Mouse (Mus musculus) kidney, postnatal 36 days (tissue): Measurements from ENCODE around the gene Casd1.

ENCODE experiments used
- DNase-seq, 2 experiments: peaks; one replicate each; pipeline ENCODE4 v3.0.0; 2021 to 2022; ENCODE audit warnings: mixed read lengths in 2 of 2

Gene Casd1

DNA sequence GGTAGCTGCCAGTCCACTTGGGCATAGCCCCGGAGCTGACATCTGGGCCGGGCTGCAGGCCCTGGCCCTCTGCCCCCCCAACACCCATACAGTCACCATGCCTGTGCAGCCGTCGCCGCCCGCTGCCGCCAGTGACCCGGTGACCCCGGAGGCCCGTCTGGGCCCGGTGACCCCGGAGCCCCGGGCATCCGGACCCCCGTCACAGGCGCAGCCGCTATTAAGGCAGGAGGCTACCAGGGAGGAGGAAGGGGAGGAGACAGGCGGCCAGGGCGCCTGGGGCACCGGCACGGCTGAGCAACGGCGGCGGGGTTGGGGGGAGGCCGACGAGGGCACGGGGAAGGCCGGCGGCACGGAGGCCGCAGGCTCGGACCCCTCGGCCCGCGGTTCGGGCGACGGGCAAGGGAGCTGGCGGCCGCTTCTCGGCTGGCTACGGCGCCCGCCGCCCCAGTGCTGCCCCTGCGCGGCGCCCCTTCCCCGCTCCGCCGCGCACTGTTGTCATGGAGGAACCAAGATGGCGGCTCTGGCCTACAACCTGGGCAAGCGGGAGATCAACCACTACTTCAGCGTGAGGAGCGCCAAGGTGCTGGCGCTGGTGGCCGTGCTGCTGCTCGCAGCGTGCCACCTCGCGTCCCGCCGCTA, at the start of gene Casd1:
Gene Casd1 (plus strand): TSS at position 182 of the 639 bp plus-strand sequence.
- DNase-seq = peak; percentile 53 to 76

DNA sequence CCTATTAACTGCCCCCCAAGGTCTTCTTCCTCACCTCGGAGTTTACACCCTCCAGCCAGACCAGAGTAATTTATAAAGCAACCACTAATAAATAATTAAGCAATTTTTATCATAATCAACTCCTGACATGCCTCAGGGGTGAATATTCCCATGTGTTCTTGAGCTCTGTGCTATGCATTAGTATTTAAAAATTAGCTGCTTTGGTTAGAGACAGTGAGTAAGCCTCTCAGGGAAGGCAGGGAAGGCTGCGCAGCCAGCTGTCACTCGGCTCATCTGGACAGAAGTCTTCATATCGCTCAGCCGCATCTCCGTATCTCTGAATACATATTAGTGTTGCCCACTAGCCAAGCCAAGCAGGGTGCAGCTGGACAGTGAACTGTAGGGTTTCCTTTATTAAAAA, 45.3 kb upstream of the Casd1 start:
- DNase-seq = no peak

DNA sequence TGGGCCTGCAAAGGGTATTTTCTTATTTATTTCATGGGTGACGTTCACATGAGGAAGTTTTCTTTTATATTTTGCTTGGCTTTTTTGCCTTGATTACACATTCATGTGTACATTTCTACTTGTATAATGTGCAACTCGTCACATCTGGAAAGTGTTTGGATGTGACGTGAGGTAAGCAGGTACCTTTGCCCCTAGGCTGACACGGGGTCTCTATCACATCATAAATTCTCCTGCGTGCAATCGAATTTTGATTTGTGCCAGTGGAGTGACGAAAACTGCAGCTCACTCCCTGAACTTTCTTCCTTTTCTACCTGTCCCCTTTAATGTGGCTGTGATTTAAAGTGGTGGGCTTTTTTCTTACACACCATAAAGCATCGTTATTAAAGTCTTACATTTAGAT, 43.6 kb upstream of the Casd1 start:
- DNase-seq = no peak

DNA sequence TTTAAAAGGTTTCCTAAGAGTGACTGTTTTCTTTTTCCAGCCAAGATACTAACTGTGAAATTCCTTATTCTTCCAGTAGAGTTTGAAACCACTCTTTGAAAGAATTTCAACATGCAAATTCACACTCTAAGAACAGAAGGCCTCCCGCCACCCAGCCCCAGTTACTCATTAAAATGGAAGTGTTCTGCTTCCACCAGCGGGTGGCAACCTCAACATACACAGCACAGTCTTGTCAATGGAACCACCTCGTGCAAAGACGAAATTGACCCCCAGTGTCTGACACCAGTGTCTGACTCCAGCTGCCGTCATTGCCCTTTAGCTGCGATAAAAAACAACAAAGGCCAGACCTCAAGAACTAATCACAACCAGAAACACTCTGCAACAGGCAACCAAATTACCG, 43.0 kb upstream of the Casd1 start:
- DNase-seq = peak; percentile 37 to 61

DNA sequence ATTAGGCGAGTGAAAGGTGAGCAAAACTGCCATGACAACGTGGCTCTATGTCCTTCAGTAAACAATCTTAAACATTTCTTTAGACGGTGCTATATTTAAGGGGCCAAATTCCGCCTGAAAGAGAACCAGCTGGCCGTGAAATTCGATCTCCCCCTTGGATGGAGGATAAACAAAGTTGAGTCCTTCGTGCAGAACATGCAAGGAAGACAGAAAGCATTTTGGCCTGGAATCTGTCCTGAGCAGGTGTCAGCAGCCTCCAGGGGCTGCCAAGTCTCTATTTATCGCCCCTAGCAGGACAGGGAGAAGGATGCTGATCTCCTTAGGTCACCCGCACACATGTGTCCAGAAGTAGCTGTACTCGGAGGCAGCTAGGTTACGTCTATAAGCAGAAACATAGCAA, 39.5 kb upstream of the Casd1 start:
- no peak for DNase-seq

DNA sequence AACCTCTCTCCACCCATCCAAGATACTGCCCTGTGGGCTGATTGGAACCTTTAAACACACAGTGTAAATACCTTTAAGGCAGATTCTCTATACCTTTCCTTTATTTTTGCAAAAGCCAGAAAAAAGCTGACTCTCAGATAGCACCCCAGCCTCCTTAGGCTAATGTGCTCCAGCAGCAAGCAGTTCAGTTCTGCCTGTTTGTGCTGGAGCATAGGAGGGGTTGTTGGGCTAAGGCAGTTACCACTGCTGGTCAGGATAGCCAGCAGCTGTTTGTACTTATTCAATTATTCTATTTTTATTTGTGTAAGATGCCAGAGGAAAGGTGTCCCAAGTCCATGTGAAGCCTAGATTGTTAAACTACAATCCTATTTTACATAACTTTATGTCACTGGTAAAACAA, 39.0 kb upstream of the Casd1 start:
- DNase-seq = no peak

DNA sequence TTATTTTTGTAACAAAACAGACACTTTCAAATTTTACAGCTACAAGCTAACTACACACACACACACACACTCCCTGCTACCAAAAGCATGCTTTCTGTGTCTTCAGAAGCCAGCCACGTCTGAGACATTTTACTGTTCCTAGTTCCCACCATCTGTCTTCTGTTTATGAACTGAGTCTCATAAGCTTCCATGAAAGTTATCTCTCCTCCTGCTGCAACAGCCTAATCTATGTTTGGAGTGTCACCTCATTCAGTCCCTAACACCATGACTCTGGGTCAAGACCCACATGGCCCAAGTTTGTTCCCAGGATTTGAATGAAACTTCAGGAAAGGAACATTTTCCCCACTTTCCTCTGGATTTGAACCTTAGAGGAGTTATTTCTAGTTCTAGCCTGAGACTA, 38.2 kb upstream of the Casd1 start:
- DNase-seq = no peak

DNA sequence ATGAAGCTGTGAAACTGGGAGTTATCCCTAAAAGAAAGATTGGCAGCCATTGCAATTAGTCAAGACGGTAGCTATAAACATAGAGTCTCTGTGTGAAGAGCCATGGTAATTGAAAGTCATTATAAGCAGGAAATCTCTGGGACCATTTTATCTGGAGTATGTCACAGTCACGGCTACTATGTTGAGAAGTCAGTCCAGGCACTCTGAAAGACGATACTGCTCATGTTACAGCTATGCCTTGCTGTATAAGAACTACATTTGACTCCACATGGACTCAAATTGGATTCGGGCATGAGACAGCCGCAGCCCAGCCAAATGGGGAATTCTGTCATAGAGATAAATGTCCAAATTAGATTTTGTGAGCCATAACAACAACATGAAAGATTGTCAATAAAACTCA, 37.2 kb upstream of the Casd1 start:
- no peak for DNase-seq

DNA sequence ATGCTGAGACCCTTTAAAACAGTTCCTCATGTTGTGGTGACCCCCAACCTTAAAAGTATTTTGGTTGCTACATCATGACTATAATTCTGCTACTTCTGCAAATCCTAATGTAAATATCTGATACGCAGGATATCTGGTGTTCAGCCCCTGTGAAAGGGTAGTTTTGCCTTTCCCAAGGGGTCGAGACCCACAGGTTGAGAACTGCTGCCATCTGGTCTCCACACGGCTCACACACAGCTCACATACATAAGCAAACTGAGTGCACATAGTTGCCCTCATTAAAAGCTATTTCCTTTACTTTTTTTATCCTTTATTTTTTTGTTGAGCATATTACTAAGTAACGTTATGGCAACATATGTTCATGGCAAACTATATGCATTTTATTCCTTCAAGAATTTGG, 30.2 kb upstream of the Casd1 start:
- no peak for DNase-seq

DNA sequence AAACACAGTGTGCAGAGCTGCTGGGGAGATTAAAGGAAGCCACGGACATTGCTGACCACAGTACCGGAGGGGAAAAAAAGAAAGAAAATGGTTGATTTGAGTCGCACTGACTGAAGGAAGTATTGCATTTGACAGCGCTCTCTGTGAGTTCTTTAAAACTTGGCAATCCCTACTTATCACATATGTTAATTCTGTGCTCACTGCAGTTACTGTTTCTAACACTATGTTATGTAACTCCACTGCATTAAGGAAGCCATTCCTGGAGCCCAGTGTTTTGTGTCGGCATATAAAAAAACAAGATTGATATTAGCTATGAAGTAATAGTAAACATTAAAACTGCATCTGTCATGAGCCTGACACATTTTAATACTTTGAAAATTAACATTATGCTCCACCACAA, 22.9 kb upstream of the Casd1 start:
- no peak for DNase-seq

DNA sequence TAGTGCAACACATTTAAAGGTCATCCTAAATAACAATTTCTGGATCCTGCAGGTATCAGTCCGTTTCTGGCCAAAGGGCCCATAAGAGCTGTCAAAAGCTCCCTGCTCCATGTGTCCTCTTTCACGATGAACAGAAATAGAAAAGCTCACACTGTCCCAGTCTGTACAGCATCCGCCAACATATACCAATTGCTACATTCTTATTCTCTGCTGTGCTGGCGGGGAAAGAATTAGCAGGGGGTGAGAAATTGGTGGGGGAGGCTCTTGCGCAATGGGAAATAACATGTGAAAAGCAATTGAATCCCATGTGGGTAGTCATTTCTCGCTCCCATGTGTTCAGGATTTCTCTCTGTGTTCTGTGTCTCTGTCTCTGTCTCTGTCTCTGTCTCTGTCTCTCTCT, 22.3 kb upstream of the Casd1 start:
- DNase-seq = no peak

DNA sequence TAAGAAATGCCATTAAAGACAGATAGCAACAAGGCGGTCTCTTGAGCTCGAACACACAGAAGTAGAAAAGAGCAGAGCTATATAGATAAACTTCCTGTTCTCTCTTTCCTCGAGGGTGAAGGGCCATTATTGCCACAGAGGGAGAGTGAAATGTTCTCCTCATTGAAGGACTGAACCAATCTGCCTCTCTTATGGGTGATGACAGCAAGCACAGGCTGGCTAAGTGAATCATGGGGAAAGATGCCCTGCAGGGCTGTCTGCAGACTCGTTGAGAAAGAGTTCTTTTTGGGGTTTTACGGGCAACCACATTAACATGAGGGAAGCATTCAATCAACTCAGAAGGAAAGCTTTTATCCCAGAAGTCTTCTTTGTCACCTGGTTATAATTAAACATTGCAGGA, 21.0 kb upstream of the Casd1 start:
- DNase-seq = no peak

DNA sequence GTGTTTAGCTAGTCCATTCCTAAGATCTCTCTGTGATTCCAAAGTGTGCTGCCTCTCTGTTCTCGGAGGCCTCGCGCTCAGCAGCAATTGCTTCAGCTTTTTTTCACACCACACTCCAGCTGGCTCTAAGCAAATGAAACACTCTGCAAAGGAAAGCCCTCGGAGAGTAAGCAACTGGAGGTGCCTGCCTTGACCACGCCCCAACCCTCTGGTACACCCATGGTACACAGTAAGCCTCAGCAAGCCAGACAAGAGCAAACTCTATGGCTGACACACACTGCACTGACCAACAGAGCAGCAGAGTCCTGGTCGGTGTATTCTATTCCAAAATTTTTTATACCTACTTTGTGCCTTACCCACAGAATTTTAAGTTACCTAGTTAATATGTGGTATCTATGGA, 17.2 kb upstream of the Casd1 start:
- DNase-seq = no peak

DNA sequence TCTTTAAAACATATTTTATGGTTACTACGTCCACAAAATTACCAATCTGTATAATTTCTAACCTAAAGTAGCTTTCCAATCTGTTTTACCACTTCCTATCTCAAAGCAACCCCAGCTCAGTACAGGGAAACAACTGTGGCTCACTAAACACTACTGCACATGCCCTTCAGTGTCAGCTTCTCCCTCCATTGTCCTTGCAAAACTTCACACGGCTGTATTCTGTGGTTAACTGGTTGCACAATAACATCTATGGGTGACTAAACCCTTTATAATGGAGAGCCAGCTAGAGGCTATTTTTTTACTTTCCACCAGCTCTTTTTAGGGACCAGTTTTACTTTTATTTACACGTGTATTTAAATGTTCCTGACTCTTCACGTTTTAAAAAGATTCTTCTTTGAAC, 12.7 kb upstream of the Casd1 start:
- DNase-seq = no peak

DNA sequence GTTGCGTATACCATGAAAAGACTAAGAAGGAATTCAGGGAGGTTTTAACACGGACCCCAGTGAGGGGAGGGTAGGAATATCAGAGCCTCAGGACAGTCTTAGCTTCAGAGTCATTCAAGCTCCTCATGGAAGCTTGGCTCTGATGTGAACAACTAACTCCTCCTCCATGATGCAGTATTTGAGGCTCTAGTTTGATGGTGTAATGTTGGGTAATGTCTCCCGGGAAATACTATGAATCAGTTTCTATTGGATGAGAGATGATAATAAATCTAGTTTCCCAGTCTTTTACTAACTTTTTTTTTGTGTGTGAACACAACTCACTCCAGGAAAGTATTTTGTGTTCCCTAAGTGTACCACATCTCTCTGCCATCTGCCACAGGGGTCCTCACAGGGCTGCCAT, 11.9 kb upstream of the Casd1 start:
- DNase-seq = no peak

DNA sequence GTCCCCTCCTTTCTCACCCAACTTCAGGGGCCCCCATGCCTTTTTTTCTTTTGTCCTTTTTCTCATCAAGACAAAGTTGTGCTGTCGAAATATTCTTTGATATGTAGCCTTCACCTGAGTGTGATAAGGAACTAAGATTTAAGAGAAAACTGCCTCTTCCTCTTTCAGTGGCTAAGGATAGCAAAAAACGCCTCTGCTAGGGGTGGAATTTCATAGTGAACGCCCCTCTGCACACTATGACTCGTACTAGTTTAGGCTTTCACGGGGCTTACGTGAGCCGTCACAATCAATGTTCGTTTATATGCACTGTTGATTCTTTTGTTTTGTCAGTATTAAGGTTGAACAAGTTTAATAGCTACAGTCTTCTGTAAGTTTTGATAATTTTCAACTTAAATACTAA, 10.6 kb upstream of the Casd1 start:
- no peak for DNase-seq

DNA sequence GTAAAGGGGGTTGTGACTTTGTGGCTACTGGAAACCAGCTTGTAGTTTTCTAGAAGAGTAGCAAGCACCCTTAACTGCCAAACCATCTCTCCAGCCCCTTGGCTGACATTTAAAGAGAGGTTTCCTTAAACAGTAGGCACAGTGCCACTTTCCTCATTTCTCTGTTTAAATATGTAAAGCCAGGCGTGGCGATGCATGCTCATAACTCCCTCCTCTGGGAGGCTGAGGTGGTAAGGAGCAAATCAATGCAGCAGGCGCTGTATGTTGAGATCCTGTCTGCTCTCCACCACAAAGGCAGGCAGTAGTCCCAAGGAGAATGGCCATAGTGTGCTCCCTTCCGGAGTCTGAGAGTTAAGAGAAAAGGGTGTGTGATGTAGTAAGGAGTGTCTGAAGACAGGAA, 2.9 kb upstream of the Casd1 start:
- DNase-seq = no peak

DNA sequence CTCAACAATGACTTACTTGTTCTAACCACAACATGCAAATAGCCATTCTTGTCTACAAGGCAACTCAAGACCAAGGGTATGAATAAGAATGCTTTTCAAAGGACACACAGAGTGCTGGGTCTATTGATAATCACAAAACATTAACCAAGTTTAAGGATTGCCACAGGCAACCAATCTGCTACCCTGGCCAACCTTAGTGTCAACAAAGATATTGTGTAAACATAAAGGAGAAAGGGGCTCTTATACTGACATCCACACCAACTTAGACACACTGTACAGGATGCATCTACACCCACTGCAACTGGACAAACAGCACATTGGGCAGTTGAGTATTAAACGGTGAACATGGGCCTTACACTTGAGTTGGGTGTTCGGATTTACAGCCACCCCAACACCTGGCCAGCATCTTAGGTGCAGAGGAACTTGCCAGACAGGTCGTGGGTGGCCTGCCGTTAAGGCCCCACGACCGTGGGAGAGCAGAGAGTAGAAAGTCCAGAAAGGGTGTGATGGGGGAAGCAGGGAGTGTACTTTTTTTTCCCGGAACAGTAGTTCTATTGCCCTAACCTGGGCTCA, 468 bp upstream of the Casd1 start:
- DNase-seq = no peak

DNA sequence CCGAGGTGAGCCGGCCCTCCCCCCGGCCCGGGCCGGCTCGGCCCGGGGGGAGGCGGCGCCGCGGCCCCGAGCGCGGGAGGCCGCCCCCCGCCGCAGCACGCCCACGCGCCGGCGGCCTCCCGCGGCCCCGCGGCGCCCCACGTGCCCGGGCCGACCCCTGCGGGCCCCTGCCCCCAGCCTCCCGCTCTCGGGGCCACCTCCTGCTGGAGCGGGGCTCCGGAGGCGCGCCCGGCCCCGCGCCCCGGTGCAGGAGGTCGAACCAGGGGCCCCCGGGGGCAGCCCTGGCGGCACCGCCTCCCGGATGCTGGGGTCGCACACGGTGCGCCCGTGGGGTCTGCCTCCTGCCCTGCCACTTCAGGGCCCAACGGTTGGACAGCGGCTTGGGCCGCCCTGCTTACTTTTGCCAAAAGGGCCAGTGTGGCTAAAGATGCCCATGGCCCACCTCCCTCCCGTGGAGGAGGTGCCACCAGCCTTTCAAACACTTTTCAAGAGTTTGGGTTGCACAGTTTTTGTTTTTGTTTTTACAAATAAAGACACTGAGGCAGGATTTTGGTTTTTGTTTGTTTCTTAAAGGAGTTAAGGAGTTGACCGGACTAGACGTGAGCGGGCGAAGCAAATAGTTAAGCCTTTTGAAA, 775 bp downstream of the Casd1 start:
- DNase-seq = peak in 1 of 2 experiments; percentile 53

DNA sequence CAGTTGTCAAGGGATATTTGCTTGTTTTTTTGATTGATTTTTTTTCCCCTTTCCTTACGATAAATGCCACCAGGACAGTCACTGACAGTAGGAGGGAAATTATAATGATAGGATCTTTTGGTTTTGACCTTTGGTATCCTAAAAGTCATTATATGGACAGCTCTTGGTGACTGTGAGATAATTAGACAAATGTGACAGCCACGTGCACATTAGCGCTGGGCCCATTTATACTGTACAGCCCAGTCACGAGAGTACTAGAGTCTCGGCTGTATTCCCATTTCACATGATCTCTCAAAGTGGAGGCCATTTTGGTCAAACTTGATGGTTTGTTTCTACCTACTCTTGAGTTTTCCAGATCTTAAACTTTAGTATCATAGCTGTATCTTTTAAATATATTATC, 1.4 kb downstream of the Casd1 start:
- DNase-seq = no peak

DNA sequence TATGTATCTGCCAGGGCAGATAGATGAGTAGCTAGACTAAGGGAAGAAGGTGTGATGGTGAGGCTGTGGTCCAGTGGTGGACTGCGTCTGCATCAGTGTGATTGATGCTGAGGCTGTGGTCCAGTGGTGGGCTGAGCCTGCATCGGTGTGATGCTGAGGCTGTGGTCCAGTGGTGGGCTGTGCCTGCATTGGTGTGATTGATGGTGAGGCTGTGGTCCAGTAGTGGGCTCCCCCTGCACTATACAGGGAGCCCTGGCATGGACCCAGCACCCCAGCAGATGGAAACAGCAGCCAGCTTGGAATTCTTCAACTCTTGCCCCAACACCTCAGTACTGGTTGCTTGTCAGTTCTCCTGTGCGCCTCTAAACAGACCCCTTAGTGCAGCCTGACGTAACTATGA, 5.8 kb downstream of the Casd1 start:
- no peak for DNase-seq

DNA sequence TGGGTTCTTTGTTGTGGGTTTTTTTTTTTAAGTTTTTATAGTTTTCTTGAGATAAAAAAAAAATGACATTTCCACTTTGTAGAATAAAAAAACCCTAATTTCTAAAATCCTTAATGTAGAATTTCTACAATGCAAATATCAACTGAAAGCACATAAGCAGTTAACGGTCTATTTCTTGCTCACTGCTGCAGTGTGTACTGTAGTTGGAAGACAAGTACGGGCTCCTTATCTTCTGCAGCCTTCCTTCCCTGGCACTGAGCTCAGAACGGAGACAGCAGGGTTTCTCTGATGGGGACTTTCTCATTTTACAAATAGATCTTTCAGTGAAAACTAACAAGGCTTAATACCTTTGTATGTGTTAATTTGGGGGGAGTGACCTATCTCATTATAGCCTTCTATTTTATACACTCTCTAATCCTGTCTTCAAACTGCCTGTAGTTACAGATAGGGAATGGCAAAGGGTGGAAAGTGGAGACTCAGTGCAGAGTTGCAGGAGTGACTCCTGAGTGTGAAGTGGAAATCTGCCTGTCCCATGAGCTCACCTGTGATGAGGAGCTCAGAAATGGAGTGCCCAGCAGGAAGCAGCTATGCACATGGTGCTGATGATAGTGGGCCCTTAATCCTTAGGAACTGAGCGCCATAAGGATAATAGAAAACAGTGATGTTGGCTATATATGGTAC, 9.7 kb downstream of the Casd1 start:
- DNase-seq = no peak

DNA sequence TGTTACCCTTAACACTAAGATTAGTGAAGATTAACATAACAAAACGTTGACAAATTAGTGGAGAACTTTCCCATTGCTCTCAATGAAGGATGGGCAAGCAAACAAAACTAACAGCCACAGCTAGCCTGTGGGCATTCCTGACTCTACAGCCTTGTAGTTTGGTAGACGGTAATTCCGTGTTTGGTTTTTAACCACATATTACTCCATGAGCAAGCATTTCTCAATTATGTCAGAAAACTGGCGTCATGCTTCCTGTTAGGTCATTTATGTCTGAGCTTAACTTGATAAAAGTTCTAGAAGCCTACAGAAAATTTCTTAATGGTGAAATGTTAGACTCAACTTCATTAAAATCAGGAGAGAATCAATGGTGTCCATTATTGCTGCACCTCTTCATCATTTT, 11.2 kb downstream of the Casd1 start:
- DNase-seq = no peak

DNA sequence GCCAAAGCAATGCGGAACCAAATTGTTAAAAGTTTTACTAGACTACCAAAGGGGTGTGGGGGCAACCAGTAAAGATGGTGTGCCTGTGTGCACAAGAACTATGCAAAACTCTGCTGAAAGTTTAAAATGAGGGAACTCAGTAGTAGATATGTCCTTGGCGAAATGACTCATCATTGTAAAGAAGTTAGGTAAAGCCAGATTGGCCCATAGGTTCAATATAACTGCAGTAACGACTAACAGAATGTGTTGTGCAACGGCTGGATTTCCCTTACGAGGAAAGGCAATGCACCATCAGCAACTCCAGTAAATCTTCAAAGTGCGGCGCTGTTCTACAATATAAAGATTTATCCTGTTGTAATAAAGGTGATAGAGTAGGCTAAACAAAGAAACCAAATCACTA, 11.8 kb downstream of the Casd1 start:
- no peak for DNase-seq
